Mouse (Mus musculus) hindbrain, embryonic 15.5 days (tissue): ENCODE data around the gene Csta1. TPM values are rescaled to one million over a fixed set of nuclear protein-coding genes. Genes with fewer than 3 reads are reported as not detected.

Experiments used
- polyA plus RNA-seq: library from polyadenylated mRNA; unstranded; fragments of >200 nt; fragmentation: Nextera tagmentation; extraction: Ambion mirVana; gene quantifications from 2 replicates; pipeline ENCODE4 v1.2.1, GENCODE M21; 2015

The Csta1 gene
- polyA plus RNA-seq, 1 experiment from 2014 or later, result 0.06 TPM

Other genes starting within 250 kb of the Csta1 start
- 1.8 and 2.8 TPM in 2 replicates for gene Parp9, start 192.8 kb downstream of the Csta1 start, polyA plus RNA-seq
- 1.5 and 2.0 TPM in 2 replicates for gene Dtx3l, start 192.1 kb downstream of the Csta1 start, polyA plus RNA-seq
- gene Kpna1, start 152.5 kb downstream of the Csta1 start, polyA plus RNA-seq, result 67.7 and 72.9 TPM in 2 replicates
- gene Wdr5b, start 90.1 kb downstream of the Csta1 start, polyA plus RNA-seq, result 12.3 and 12.4 TPM in 2 replicates
- gene Fam162a, start 59.6 kb downstream of the Csta1 start, polyA plus RNA-seq, result 138 and 151 TPM in 2 replicates
- 27.6 and 28.8 TPM in 2 replicates for gene Ccdc58, start 59.6 kb downstream of the Csta1 start, polyA plus RNA-seq
- gene Stfa2l1, start 25.6 kb upstream of the Csta1 start, polyA plus RNA-seq, result not detected in 2 replicates
- gene Gm5483, start 53.0 kb upstream of the Csta1 start, polyA plus RNA-seq, result 0.62 and 0.67 TPM in 2 replicates
- gene Gm5416, start 79.2 kb upstream of the Csta1 start, polyA plus RNA-seq, result not detected in 2 replicates
- gene 2010005H15Rik, start 90.2 kb upstream of the Csta1 start, polyA plus RNA-seq, result not detected in 2 replicates
- gene Stfa1, start 145.7 kb upstream of the Csta1 start, polyA plus RNA-seq, result 1.6 and 2.3 TPM in 2 replicates
- gene BC117090, start 203.1 kb upstream of the Csta1 start, polyA plus RNA-seq, result not detected in 2 replicates
- 1.5 and 1.7 TPM in 2 replicates for gene BC100530, start 236.5 kb upstream of the Csta1 start, polyA plus RNA-seq